Mouse (Mus musculus) intestine, postnatal 0 days (tissue): ENCODE measurements around the gene Med12l. TPM values are rescaled to one million over a fixed set of nuclear protein-coding genes. Genes with fewer than 3 reads are reported as not detected.

ENCODE experiments used
- ATAC-seq: fragments of 200-750 bp; cut with Nextera tagmentation; 2 replicates; pipeline ENCODE4 v1.8.0; 2017; ENCODE audit warnings: mild to moderate bottlenecking, moderate TSS enrichment, moderate library complexity
- H3K27ac ChIP-seq: fragments of 300-500 bp; sonication (generic); 2 replicates; pipeline ENCODE4 v1.5.1; 2014; ENCODE audit warnings: mild to moderate bottlenecking, low read depth, low read length, moderate library complexity
- H3K27me3 ChIP-seq: fragments of 300-500 bp; sonication (generic); replicated peaks from 2 replicates; pipeline ENCODE4 v1.6.1; 2014; ENCODE audit warnings: low read length, mixed read lengths; ENCODE audit not compliant: control insufficient read depth, insufficient read depth
- H3K36me3 ChIP-seq: fragments of 300-500 bp; sonication (generic); 2 replicates; pipeline ENCODE4 v1.6.1; 2014; ENCODE audit warnings: mild to moderate bottlenecking, moderate library complexity; ENCODE audit not compliant: control insufficient read depth, insufficient read depth
- H3K4me1 ChIP-seq: fragments of 300-500 bp; sonication (generic); replicated peaks from 2 replicates; pipeline ENCODE4 v1.6.1; 2014; ENCODE audit warnings: antibody characterized with exemption, low read length, mixed read lengths; ENCODE audit not compliant: control insufficient read depth, insufficient read depth
- H3K4me2 ChIP-seq: fragments of 300-500 bp; sonication (generic); replicated peaks from 2 replicates; pipeline ENCODE4 v1.6.1; 2014; ENCODE audit warnings: low read depth, mild to moderate bottlenecking, moderate library complexity
- H3K4me3 ChIP-seq: fragments of 300-500 bp; sonication (generic); 2 replicates; pipeline ENCODE4 v1.5.1; 2014; ENCODE audit warnings: low read depth, low read length
- H3K9ac ChIP-seq: fragments of 300-500 bp; sonication (generic); 2 replicates; pipeline ENCODE4 v1.6.1; 2014; ENCODE audit warnings: mild to moderate bottlenecking, low read depth, low read length
- H3K9me3 ChIP-seq: fragments of 300-500 bp; sonication (generic); 2 replicates; pipeline ENCODE4 v1.6.1; 2016; ENCODE audit warnings: mixed run types; ENCODE audit not compliant: control insufficient read depth
- CTCF ChIP-seq: sonication (generic); IDR thresholded peaks from 2 replicates; pipeline ENCODE4 v1.5.1; 2016; ENCODE audit warnings: low read depth, mild to moderate bottlenecking, control low read depth, antibody characterized with exemption, moderate library complexity
- WGBS: fragments of 180-500 bp; shearing (Covaris S2); extraction: QIAGEN DNeasy Blood & Tissue Kit; methylation state at CpG from one replicate; pipeline ENCODE4 v1.1.7; 2014; 5-methylcytosine and 5-hydroxymethylcytosine counted together
- polyA plus RNA-seq: library from polyadenylated mRNA; unstranded; fragments of >200 nt; fragmentation: Nextera tagmentation; extraction: Ambion mirVana; gene quantifications from 2 replicates; pipeline ENCODE4 v1.2.1, GENCODE M21; 2015

Med12l gene
- polyA plus RNA-seq, 1 experiment from 2014 or later: 0.42 TPM

GRCm38 (mm10) chr3:59176871-59177270 lies 171.2 kb downstream of the Med12l start:
- Histone ChIP-seq H3K4me1 (no peaks in the 10 kb centered on the region), H3K36me3 (no peaks in the 10 kb centered on the region), H3K9ac (no peak overlapping the region), H3K27ac (no peak overlapping the region), H3K4me3 (no peak overlapping the region), H3K27me3 (no peaks in the 10 kb centered on the region), H3K4me2 (no peak overlapping the region), H3K9me3 (no peaks in the 10 kb centered on the region)
- TF ChIP-seq CTCF: no peak
- ATAC-seq: no peak
- 73% methylated on average over 5 of the region's 5 CpGs for WGBS

GRCm38 (mm10) chr3:59181134-59181533 lies 175.5 kb downstream of the Med12l start:
- no peak for TF ChIP-seq CTCF
- ATAC-seq: no peak
- H3K9ac ChIP-seq: no peak overlapping the region

GRCm38 (mm10) chr3:59182129-59182528 lies 176.5 kb downstream of the Med12l start:
- no peak overlapping the region for H3K27ac ChIP-seq
- H3K36me3 ChIP-seq: no peaks in the 10 kb centered on the region
- no peak overlapping the region for H3K4me3 ChIP-seq
- no peak overlapping the region for H3K9ac ChIP-seq
- no peaks in the 10 kb centered on the region for H3K4me1 ChIP-seq
- no peaks in the 10 kb centered on the region for H3K27me3 ChIP-seq
- no peak for ATAC-seq
- H3K9me3 ChIP-seq: no peaks in the 10 kb centered on the region
- no peak for TF ChIP-seq CTCF
- H3K4me2 ChIP-seq: no peak overlapping the region

More at GRCm38 (mm10) chr3:59181134-59181533, 175.5 kb downstream of the Med12l start:
- H3K9me3 ChIP-seq: no peaks in the 10 kb centered on the region
- no peaks in the 10 kb centered on the region for H3K36me3 ChIP-seq
- no peaks in the 10 kb centered on the region for H3K27me3 ChIP-seq
- no peak overlapping the region for H3K4me3 ChIP-seq
- no peak overlapping the region for H3K27ac ChIP-seq
- no peak overlapping the region for H3K4me2 ChIP-seq
- WGBS: 72% methylated on average over 5 of the region's 5 CpGs
- no peaks in the 10 kb centered on the region for H3K4me1 ChIP-seq

GRCm38 (mm10) chr3:59185662-59186061 lies 180.0 kb downstream of the Med12l start:
- Histone ChIP-seq H3K4me3 (no peak overlapping the region), H3K9ac (no peak overlapping the region), H3K27me3 (no peaks in the 10 kb centered on the region), H3K27ac (no peak overlapping the region), H3K4me1 (no peaks in the 10 kb centered on the region), H3K36me3 (no peaks in the 10 kb centered on the region), H3K9me3 (no peaks in the 10 kb centered on the region), H3K4me2 (no peak overlapping the region)
- TF ChIP-seq CTCF: no peak
- 76% methylated on average over 4 of the region's 4 CpGs for WGBS
- ATAC-seq: no peak

- WGBS: 69% methylated on average over 4 of the region's 4 CpGs
- ATAC-seq: no peak
- no peak overlapping the region for H3K9ac ChIP-seq
- no peaks in the 10 kb centered on the region for H3K27me3 ChIP-seq
- no peak overlapping the region for H3K27ac ChIP-seq
- no peaks in the 10 kb centered on the region for H3K9me3 ChIP-seq
- no peak for TF ChIP-seq CTCF
- no peaks in the 10 kb centered on the region for H3K36me3 ChIP-seq
- no peak overlapping the region for H3K4me3 ChIP-seq
- no peaks in the 10 kb centered on the region for H3K4me1 ChIP-seq
- no peak overlapping the region for H3K4me2 ChIP-seq
Measured at GRCm38 (mm10) chr3:59187336-59187735, 181.7 kb downstream of the Med12l start.

- H3K9ac ChIP-seq: no peak overlapping the region
- no peak for ATAC-seq
- 94% methylated on average over 6 of the region's 6 CpGs for WGBS
- no peaks in the 10 kb centered on the region for H3K9me3 ChIP-seq
- H3K36me3 ChIP-seq: no peaks in the 10 kb centered on the region
- H3K4me2 ChIP-seq: no peak overlapping the region
- H3K27me3 ChIP-seq: no peaks in the 10 kb centered on the region
- H3K4me1 ChIP-seq: no peaks in the 10 kb centered on the region
- no peak for TF ChIP-seq CTCF
- H3K27ac ChIP-seq: no peak overlapping the region
- H3K4me3 ChIP-seq: no peak overlapping the region
Measured at GRCm38 (mm10) chr3:59191674-59192073, 186.0 kb downstream of the Med12l start.

- TF ChIP-seq CTCF: no peak
- Histone ChIP-seq H3K36me3 (no peaks in the 10 kb centered on the region), H3K4me3 (no peak overlapping the region), H3K9ac (no peak overlapping the region), H3K4me1 (no peaks in the 10 kb centered on the region), H3K27me3 (no peaks in the 10 kb centered on the region), H3K4me2 (no peak overlapping the region), H3K27ac (no peak overlapping the region), H3K9me3 (no peaks in the 10 kb centered on the region)
- ATAC-seq: no peak
- WGBS: 91% methylated on average over 7 of the region's 7 CpGs
Measured at GRCm38 (mm10) chr3:59194099-59194498, 188.5 kb downstream of the Med12l start.
